In genomic region chr9:52047821-52048649, GRCm38 (mm10) we compare ENCODE assay signal across 8 mouse cellular contexts. TPM values are rescaled to one million over a fixed set of nuclear protein-coding genes. Genes with fewer than 3 reads are reported as not detected.
DNase-seq lines count a peak whose midpoint lies in the region; ATAC-seq and TF ChIP-seq lines count a peak whose summit lies in the region.

No protein-coding gene starts in this region.

- peak; percentile 95 for ATAC-seq in forebrain, postnatal 0 days
- peak; percentile 95 for ATAC-seq in lung, embryonic 16.5 days (ENCODE audit: low read depth)

- no peaks in the 10 kb centered on the region for H3K9me3 ChIP-seq in MEL (replicated peaks; ENCODE audit: insufficient read depth, low read length)
- H3K9me3 ChIP-seq in forebrain, postnatal 0 days (ENCODE audit: low read length), result no peaks in the 10 kb centered on the region
- H3K9me3 ChIP-seq in lung, embryonic 16.5 days (ENCODE audit: control insufficient read depth, low read length), result no peaks in the 10 kb centered on the region

- H3K27ac ChIP-seq in MEL (ENCODE audit: control insufficient read depth, low read depth, low read length), result peak overlapping the region; percentile 79
- peak overlapping the region; percentile 98 for H3K27ac ChIP-seq in forebrain, postnatal 0 days (ENCODE audit: low read depth, low read length)
- H3K27ac ChIP-seq in lung, embryonic 16.5 days (ENCODE audit: low read length), result peak overlapping the region; percentile 99
- H3K27ac ChIP-seq in thymus, adult 2 months (ENCODE audit: control insufficient read depth, insufficient read depth, low read length), result peak overlapping the region; percentile 44

- TF ChIP-seq RAD21 in MEL (IDR thresholded peaks at IDR 0.05; ENCODE audit: low read depth, low read length), result no peak

- peak overlapping the region; percentile 100 for H3K9ac ChIP-seq in MEL (ENCODE audit: control insufficient read depth, low read depth, low read length, poor library complexity, severe bottlenecking)
- peak overlapping the region; percentile 92 for H3K9ac ChIP-seq in forebrain, postnatal 0 days
- peak overlapping the region; percentile 99 for H3K9ac ChIP-seq in lung, embryonic 16.5 days (ENCODE audit: low read length)

- peaks cover 48% of the 10 kb centered on the region for H3K79me2 ChIP-seq in MEL (ENCODE audit: control insufficient read depth, insufficient read depth, low read length, poor library complexity)

- DNase-seq in MEL (ENCODE audit: low read depth, low spot score), result peak; percentile 69
- DNase-seq in cerebellum, adult 18-20 months, result peak; percentile 71 to 87
- peak; percentile 89 for DNase-seq in forebrain, postnatal 0 days
- DNase-seq in heart, postnatal 4 days, result peak; percentile 90
- DNase-seq in layer of hippocampus, adult 9-11 months, result peak; percentile 69
- peak; percentile 82 for DNase-seq in ovary, adult 18-20 months (ENCODE audit: low spot score)
- peak; percentile 86 for DNase-seq in thymus, adult 2 months

- TF ChIP-seq EP300 in MEL (IDR thresholded peaks at IDR 0.05; ENCODE audit: low read depth in 1 of 2, low read length in 2 of 2), result no peak; a peak in 1 of 4 replicates

- no peaks in the 10 kb centered on the region for H3K27me3 ChIP-seq in MEL (ENCODE audit: control insufficient read depth in 1 of 2, insufficient read depth in 2 of 2, low read length in 2 of 2)
- H3K27me3 ChIP-seq in forebrain, postnatal 0 days (ENCODE audit: insufficient read depth, low read length), result no peaks in the 10 kb centered on the region
- H3K27me3 ChIP-seq in lung, embryonic 16.5 days (ENCODE audit: control insufficient read depth, insufficient read depth, low read depth, low read length), result no peaks in the 10 kb centered on the region
- H3K27me3 ChIP-seq in thymus, adult 2 months (ENCODE audit: control insufficient read depth, insufficient read depth, low read length), result no peaks in the 10 kb centered on the region

- peak overlapping the region; percentile 93 to 100 for H3K4me3 ChIP-seq in MEL (ENCODE audit: control insufficient read depth in 1 of 2, insufficient read depth in 1 of 2, low read depth in 2 of 2, low read length in 2 of 2)
- peak overlapping the region; percentile 90 for H3K4me3 ChIP-seq in forebrain, postnatal 0 days (ENCODE audit: low read depth, low read length)
- H3K4me3 ChIP-seq in lung, embryonic 16.5 days (ENCODE audit: low read length), result peak overlapping the region; percentile 91
- peak overlapping the region; percentile 74 for H3K4me3 ChIP-seq in thymus, adult 2 months (ENCODE audit: control insufficient read depth, insufficient read depth, low read length)

- H3K4me1 ChIP-seq in MEL (ENCODE audit: control insufficient read depth in 1 of 2, insufficient read depth in 2 of 2, low read length in 2 of 2), result peaks cover 11 to 17% of the 10 kb centered on the region in 2 experiments
- peaks cover 18% of the 10 kb centered on the region for H3K4me1 ChIP-seq in forebrain, postnatal 0 days (ENCODE audit: insufficient read depth)
- H3K4me1 ChIP-seq in lung, embryonic 16.5 days (replicated peaks; ENCODE audit: control insufficient read depth, insufficient read depth, low read length), result peaks cover 19% of the 10 kb centered on the region
- H3K4me1 ChIP-seq in thymus, adult 2 months (replicated peaks; ENCODE audit: control insufficient read depth, insufficient read depth, low read length), result peaks cover 2% of the 10 kb centered on the region; the same call in 1 of the 2 replicates

- TF ChIP-seq POLR2A in MEL (IDR thresholded peaks at IDR 0.05; ENCODE audit: control insufficient read depth in 1 of 2, insufficient read depth in 1 of 2, low read depth in 1 of 2, low read length in 2 of 2, poor library complexity in 1 of 2), result peak; percentile 71 to 84; a peak in 3 of 4 replicates
- TF ChIP-seq POLR2A in thymus, adult 2 months (IDR thresholded peaks at IDR 0.05; ENCODE audit: control insufficient read depth, extremely low read depth, insufficient read depth, low read length, poor library complexity), result peak; percentile 73

- peaks cover 9 to 25% of the 10 kb centered on the region in 2 experiments; a peak in 3 of 4 replicates for H3K36me3 ChIP-seq in MEL (ENCODE audit: control insufficient read depth in 1 of 2, insufficient read depth in 2 of 2, low read length in 2 of 2)
- no peaks in the 10 kb centered on the region for H3K36me3 ChIP-seq in forebrain, postnatal 0 days (ENCODE audit: insufficient read depth)
- no peaks in the 10 kb centered on the region for H3K36me3 ChIP-seq in lung, embryonic 16.5 days (ENCODE audit: control insufficient read depth, insufficient read depth, low read length)
- H3K36me3 ChIP-seq in thymus, adult 2 months (ENCODE audit: control insufficient read depth, insufficient read depth, low read length), result no peaks in the 10 kb centered on the region

- TF ChIP-seq CTCF in MEL (IDR thresholded peaks at IDR 0.05 in 2 of 3, conservative IDR thresholded peaks at IDR 0.05 in 1 of 3; ENCODE audit: control insufficient read depth in 1 of 3, insufficient read depth in 1 of 3, low read depth in 2 of 3, low read length in 3 of 3, poor library complexity in 1 of 3, severe bottlenecking in 1 of 3), result no peak
- no peak for TF ChIP-seq CTCF in forebrain, postnatal 0 days (IDR thresholded peaks at IDR 0.05; ENCODE audit: low read depth)
- TF ChIP-seq CTCF in thymus, adult 2 months (IDR thresholded peaks at IDR 0.05; ENCODE audit: borderline replicate concordance, control insufficient read depth, extremely low read depth, insufficient read depth, low read length, poor library complexity), result no peak

- peak overlapping the region; percentile 66 for H3K4me2 ChIP-seq in forebrain, postnatal 0 days (ENCODE audit: low read depth)
- H3K4me2 ChIP-seq in lung, embryonic 16.5 days (ENCODE audit: low read depth, low read length), result peak overlapping the region; percentile 77

- 2% methylated on average over 93 of the region's 118 CpGs for WGBS in forebrain, postnatal 0 days
- under 1% methylated on average over 79 of the region's 118 CpGs for WGBS in lung, embryonic 16.5 days
- WGBS in thymus, adult 2 months, result under 1% methylated on average over 98 of the region's 118 CpGs

TF ChIP-seq in MEL, 35 proteins besides CTCF, POLR2A, EP300 and RAD21:
- peak; percentile 28; the same call in 1 of the 2 replicates for TF ChIP-seq HCFC1 (IDR thresholded peaks at IDR 0.05; ENCODE audit: low read depth, low read length)
- no peak for TF ChIP-seq ZC3H11A (IDR thresholded peaks at IDR 0.05; ENCODE audit: low read depth, low read length)
- TF ChIP-seq NELFE (IDR thresholded peaks at IDR 0.05; ENCODE audit: low read depth, low read length), result peak; percentile 66
- TF ChIP-seq CHD1 (IDR thresholded peaks at IDR 0.05; ENCODE audit: low read depth, low read length), result 0 out of 2 replicates have a peak, but pooled peaks have one; percentile 4
- TF ChIP-seq MXI1 (IDR thresholded peaks at IDR 0.05; ENCODE audit: low read depth, low read length), result no peak; the same call in 1 of the 2 replicates
- peak; percentile 96; the same call in 1 of the 2 replicates for TF ChIP-seq UBTF (IDR thresholded peaks at IDR 0.05; ENCODE audit: borderline replicate concordance, insufficient read depth, low read depth, low read length)
- TF ChIP-seq MAZ (IDR thresholded peaks at IDR 0.05; ENCODE audit: low read depth, low read length), result peak; percentile 29; the same call in 1 of the 2 replicates
- peak; percentile 43 for TF ChIP-seq TCF12 (IDR thresholded peaks at IDR 0.05; ENCODE audit: low read depth, low read length)

RNA-seq across cellular contexts. Expression of gene Rdx, which starts 1.1 kb away (rescaled TPM):
- total RNA-seq in MEL (2012; rRNA removed), result 109 and 118 TPM in 2 replicates
- 100 to 1,000 TPM; 103 to 152 TPM for polyA plus RNA-seq in MEL (2012; ENCODE audit: insufficient read depth in 1 of 2, insufficient read length in 2 of 2, low read depth in 1 of 2, low replicate concordance in 2 of 2, missing spikeins in 1 of 2)
- total RNA-seq in forebrain, postnatal 0 days (2014; rRNA removed), result 75.4 and 84.6 TPM in 2 replicates
- 66.9 and 81.7 TPM in 2 replicates for polyA plus RNA-seq in forebrain, postnatal 0 days (2015; fragmentation: Nextera tagmentation; extraction: Ambion mirVana)
- 100 to 1,000 TPM; 124 TPM for total RNA-seq in heart, postnatal 4 days (2021)
- 105 and 115 TPM in 2 replicates for polyA plus RNA-seq in lung, embryonic 16.5 days (2015; fragmentation: Nextera tagmentation; extraction: Ambion mirVana)
- polyA plus RNA-seq in thymus, adult 2 months (2012; rRNA removed), result 19.9 and 20.4 TPM in 2 replicates

Comparison
In these comparisons a context has a peak if more than half of its experiments do, and no peak if none do; other contexts are left out.
1. Peak in every context shown above with its lines: DNase-seq, ATAC-seq, H3K4me3 ChIP-seq and H3K27ac ChIP-seq.
2. H3K27ac ChIP-seq: peak in every context shown above with its lines; median percentile 99 in lung, embryonic 16.5 days; 98 in forebrain, postnatal 0 days; 79 in MEL; 44 in thymus, adult 2 months.